Mouse (Mus musculus) forebrain, embryonic 14.5 days (tissue): ENCODE measurements around the gene Nudt7. TPM values are rescaled to one million over a fixed set of nuclear protein-coding genes. Genes with fewer than 3 reads are reported as not detected.

ENCODE experiments used
- ATAC-seq: fragments of 200-750 bp; cut with Nextera tagmentation; 2 replicates; pipeline ENCODE4 v1.8.0; 2017; ENCODE audit warnings: mild to moderate bottlenecking, moderate library complexity
- DNase-seq: peaks from one replicate; pipeline ENCODE4 v3.0.0-alpha.2; 2015; ENCODE audit warnings: low spot score
- H3K27ac ChIP-seq: fragments of 300-500 bp; sonication (generic); 2 replicates; pipeline ENCODE4 v1.5.1; 2014; ENCODE audit warnings: low read depth, mild to moderate bottlenecking, control low read depth, low read length, moderate library complexity
- H3K27me3 ChIP-seq: fragments of 300-500 bp; sonication (generic); replicated peaks from 2 replicates; pipeline ENCODE4 v1.6.1; 2014; ENCODE audit warnings: low read length, control low read depth, mixed read lengths; ENCODE audit not compliant: control insufficient read depth, insufficient read depth
- H3K36me3 ChIP-seq: fragments of 300-500 bp; sonication (generic); 2 replicates; pipeline ENCODE4 v1.6.1; 2014; ENCODE audit warnings: low read length, control low read depth; ENCODE audit not compliant: control insufficient read depth, insufficient read depth
- H3K4me1 ChIP-seq: fragments of 300-500 bp; sonication (generic); 2 replicates; pipeline ENCODE4 v1.6.1; 2014; ENCODE audit warnings: antibody characterized with exemption, low read length, control low read depth; ENCODE audit not compliant: control insufficient read depth, insufficient read depth
- H3K4me2 ChIP-seq: fragments of 300-500 bp; sonication (generic); 2 replicates; pipeline ENCODE4 v1.6.1; 2014; ENCODE audit warnings: mild to moderate bottlenecking, control low read depth, low read length
- H3K4me3 ChIP-seq: fragments of 300-500 bp; sonication (generic); 2 replicates; pipeline ENCODE4 v1.5.1; 2014; ENCODE audit warnings: low read depth, low read length, control low read depth
- H3K9ac ChIP-seq: fragments of 300-500 bp; sonication (generic); 2 replicates; pipeline ENCODE4 v1.6.1; 2014; ENCODE audit warnings: mild to moderate bottlenecking, low read length, control low read depth, moderate library complexity
- H3K9me3 ChIP-seq: fragments of 300-500 bp; sonication (generic); replicated peaks from 2 replicates; pipeline ENCODE4 v1.6.1; 2016; ENCODE audit warnings: low read length, control low read depth, mixed read lengths; ENCODE audit not compliant: control insufficient read depth
- WGBS: fragments of 180-500 bp; shearing (Covaris S2); extraction: QIAGEN DNeasy Blood & Tissue Kit; methylation state at CpG from one replicate; pipeline ENCODE4 v1.1.7; 2014; 5-methylcytosine and 5-hydroxymethylcytosine counted together
- polyA plus RNA-seq: library from polyadenylated mRNA; unstranded; fragments of >200 nt; fragmentation: Nextera tagmentation; extraction: Ambion mirVana; gene quantifications from 2 replicates; pipeline ENCODE4 v1.2.1, GENCODE M21; 2014

The Nudt7 gene
- polyA plus RNA-seq, 1 experiment from 2014 or later = 4.6 TPM

- 30% methylated on average over 14 of the region's 14 CpGs for WGBS
- peak; percentile 13; the same call in 1 of the 2 replicates for ATAC-seq
These were observed 277 bp upstream of the Nudt7 start for GRCm38 (mm10) chr8:114133050-114133509.

GRCm38 (mm10) chr8:114136750-114137149 lies 3.4 kb downstream of the Nudt7 start:
- DNase-seq (no peak), ATAC-seq (no peak)
- Histone ChIP-seq H3K27me3 (no peaks in the 10 kb centered on the region), H3K36me3 (no peaks in the 10 kb centered on the region), H3K4me2 (no peak overlapping the region), H3K4me3 (no peak overlapping the region), H3K4me1 (no peaks in the 10 kb centered on the region; the same call in 1 of the 2 replicates), H3K27ac (no peak overlapping the region), H3K9ac (no peak overlapping the region), H3K9me3 (no peaks in the 10 kb centered on the region)
- 97% methylated on average over 1 of the region's 1 CpGs for WGBS

More at GRCm38 (mm10) chr8:114133050-114133509, 277 bp upstream of the Nudt7 start:
- Histone ChIP-seq H3K27me3 (no peaks in the 10 kb centered on the region), H3K9me3 (no peaks in the 10 kb centered on the region), H3K36me3 (no peaks in the 10 kb centered on the region), H3K4me2 (peak overlapping the region; percentile 64), H3K9ac (no peak overlapping the region; the same call in 1 of the 2 replicates), H3K4me1 (no peaks in the 10 kb centered on the region; the same call in 1 of the 2 replicates), H3K4me3 (peak overlapping the region; percentile 38; the same call in 1 of the 2 replicates), H3K27ac (no peak overlapping the region)
- DNase-seq = no peak

DNA sequence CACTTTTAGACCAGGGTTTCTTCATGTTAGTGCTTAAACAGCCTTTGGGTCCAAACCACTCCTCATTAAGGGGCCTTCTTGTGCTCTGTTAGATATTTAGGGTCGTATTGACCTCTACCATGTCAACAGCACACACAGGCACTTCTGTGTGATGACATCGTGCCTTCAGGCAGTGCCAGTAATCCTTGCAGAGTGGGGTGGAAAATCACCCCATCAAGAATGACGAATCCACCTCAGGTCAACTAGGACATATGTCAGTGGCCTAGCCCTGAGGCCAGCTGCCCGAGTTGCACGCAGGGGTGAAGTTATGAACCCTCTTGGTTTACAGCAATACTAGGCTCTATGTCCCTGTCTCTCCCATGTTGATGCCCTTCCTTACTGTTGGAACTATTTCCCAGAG lies 3.8 kb downstream of the Nudt7 start:
- no peak for DNase-seq
- Histone ChIP-seq H3K9ac (no peak overlapping the region), H3K4me1 (no peaks in the 10 kb centered on the region; the same call in 1 of the 2 replicates), H3K27ac (no peak overlapping the region), H3K27me3 (no peaks in the 10 kb centered on the region), H3K4me3 (no peak overlapping the region), H3K9me3 (no peaks in the 10 kb centered on the region), H3K4me2 (no peak overlapping the region), H3K36me3 (no peaks in the 10 kb centered on the region)
- WGBS = 85% methylated on average over 5 of the region's 5 CpGs
- ATAC-seq = no peak

DNA sequence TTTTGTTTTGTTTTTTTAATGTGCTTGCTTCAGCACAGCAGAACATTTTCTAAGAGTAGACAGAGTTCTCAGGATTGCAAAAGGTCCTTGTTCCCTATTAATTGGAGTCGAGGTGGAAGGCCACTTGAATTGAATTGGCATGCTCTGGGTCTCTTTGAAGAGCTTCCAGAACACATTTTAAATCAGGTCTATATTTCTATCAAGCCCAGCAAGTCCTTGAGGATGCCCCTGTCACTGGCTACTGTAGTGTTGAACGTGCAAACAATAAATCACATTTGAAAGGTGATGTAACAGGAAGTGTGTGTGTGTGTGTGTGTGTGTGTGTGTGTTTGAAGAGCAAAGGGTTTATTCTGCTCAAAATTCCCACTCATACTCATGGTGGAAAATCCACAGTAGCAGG lies 7.1 kb downstream of the Nudt7 start:
- H3K27ac ChIP-seq = no peak overlapping the region
- DNase-seq (no peak), ATAC-seq (no peak)
- H3K9ac ChIP-seq = no peak overlapping the region
- H3K4me1 ChIP-seq = no peaks in the 10 kb centered on the region
- no peak overlapping the region for H3K4me3 ChIP-seq
- WGBS = 78% methylated on average over 2 of the region's 2 CpGs
- H3K4me2 ChIP-seq = no peak overlapping the region
- H3K9me3 ChIP-seq = no peaks in the 10 kb centered on the region
- no peaks in the 10 kb centered on the region for H3K27me3 ChIP-seq
- H3K36me3 ChIP-seq = no peaks in the 10 kb centered on the region

GRCm38 (mm10) chr8:114142199-114142598 lies 8.8 kb downstream of the Nudt7 start:
- Histone ChIP-seq H3K4me2 (no peak overlapping the region), H3K27me3 (no peaks in the 10 kb centered on the region), H3K36me3 (no peaks in the 10 kb centered on the region), H3K4me3 (no peak overlapping the region), H3K27ac (no peak overlapping the region), H3K4me1 (no peaks in the 10 kb centered on the region), H3K9ac (no peak overlapping the region), H3K9me3 (no peaks in the 10 kb centered on the region)
- DNase-seq (no peak), ATAC-seq (no peak)

DNA sequence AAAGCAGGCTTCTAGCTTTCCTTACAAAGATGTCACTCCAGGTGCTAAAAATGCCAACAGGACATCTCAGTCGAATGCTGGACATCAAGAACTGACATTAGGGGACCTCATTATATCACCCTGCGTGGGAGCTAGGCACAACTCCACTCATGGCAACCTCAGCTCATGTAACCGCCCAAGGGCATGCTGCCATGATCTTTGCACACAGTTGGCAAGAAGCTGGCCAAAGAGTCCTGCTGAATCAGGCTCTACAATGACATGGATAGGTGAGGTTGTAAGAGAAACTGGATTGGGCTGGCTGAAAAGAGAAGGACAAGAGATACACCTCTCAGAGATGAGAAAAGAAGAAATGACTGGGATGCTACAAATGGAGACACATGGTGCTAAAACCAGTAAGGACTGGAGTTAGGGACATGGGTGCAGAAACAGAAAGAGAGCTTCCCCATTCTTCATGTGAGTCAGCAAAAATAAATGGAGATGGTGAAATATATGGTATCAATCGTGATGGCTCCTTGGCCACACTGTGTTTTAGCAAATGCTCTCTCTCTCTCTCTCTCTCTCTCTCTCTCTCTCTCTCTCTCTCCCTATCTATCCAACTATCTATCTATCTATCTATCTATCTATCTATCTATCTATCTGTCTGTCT lies 10.4 kb downstream of the Nudt7 start:
- H3K9me3 ChIP-seq = no peaks in the 10 kb centered on the region
- DNase-seq = no peak
- H3K4me2 ChIP-seq = no peak overlapping the region
- H3K4me1 ChIP-seq = no peaks in the 10 kb centered on the region
- H3K4me3 ChIP-seq = no peak overlapping the region
- H3K36me3 ChIP-seq = no peaks in the 10 kb centered on the region
- ATAC-seq = no peak
- no peak overlapping the region for H3K27ac ChIP-seq
- WGBS = 82% methylated on average over 4 of the region's 4 CpGs
- no peak overlapping the region for H3K9ac ChIP-seq
- H3K27me3 ChIP-seq = no peaks in the 10 kb centered on the region

DNA sequence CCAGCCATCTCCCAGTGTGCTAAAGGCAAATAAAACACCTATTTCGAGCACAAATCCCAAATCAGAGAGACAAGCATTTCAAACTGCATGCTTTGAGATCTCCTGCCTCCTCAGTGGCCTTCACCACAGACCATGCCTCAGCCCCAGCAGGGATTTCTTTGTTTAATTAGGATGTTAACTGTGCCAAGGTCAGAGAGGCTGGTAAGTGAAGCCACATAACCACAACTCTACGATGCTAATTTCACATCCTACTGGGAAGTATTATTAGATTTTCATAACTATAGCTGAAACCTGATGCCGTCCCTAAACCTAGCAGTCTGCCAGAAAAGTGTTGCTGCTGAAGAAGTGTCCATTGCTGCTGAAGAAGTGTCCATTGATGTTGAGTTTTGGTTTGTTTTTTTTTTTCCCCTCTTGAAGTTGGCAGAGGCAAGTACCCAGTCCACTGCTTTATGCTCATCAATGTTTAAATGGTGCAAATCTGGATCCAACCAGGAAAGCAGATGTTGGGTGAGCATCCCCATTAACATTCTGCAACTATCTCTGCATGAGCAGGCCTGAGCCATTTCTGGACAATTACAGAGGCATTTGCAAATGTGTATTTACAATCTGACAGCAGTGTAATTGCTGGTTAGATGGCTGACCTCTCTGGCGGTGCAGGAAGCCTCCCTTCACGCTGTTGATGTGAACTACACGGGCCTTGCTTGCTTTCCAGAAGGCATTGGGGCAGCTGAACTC lies 20.1 kb downstream of the Nudt7 start:
- H3K4me3 ChIP-seq = no peak overlapping the region
- no peak overlapping the region for H3K27ac ChIP-seq
- DNase-seq (peak; percentile 14), ATAC-seq (no peak)
- H3K4me2 ChIP-seq = no peak overlapping the region
- H3K9ac ChIP-seq = no peak overlapping the region
- H3K27me3 ChIP-seq = no peaks in the 10 kb centered on the region
- H3K9me3 ChIP-seq = no peaks in the 10 kb centered on the region
- 81% methylated on average over 6 of the region's 6 CpGs for WGBS
- H3K36me3 ChIP-seq = no peaks in the 10 kb centered on the region
- no peaks in the 10 kb centered on the region for H3K4me1 ChIP-seq

DNA sequence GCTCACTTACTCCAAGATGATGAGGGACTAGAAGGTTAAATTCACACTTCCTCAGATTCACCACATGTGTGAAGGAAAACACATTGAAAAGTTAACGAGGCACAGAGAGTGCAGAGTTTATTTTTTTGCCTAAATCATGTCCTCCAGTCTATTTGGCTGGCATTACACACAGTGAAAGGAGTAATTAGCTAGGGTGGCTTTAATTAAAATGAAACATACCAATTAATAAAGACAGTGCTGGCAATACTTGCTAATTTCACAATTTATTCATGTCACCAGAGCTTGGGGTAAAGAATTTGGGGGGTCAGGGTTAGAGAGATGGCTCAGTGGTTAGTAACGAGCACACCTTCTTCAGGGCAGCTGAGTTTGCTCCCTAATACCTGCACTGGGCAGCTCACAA lies 25.2 kb downstream of the Nudt7 start:
- H3K4me3 ChIP-seq = no peak overlapping the region
- DNase-seq (peak; percentile 50), ATAC-seq (no peak)
- H3K27ac ChIP-seq = no peak overlapping the region
- H3K27me3 ChIP-seq = no peaks in the 10 kb centered on the region
- H3K36me3 ChIP-seq = no peaks in the 10 kb centered on the region
- no peaks in the 10 kb centered on the region for H3K4me1 ChIP-seq
- whole genome bisulfite sequencing = 30% methylated on average over 2 of the region's 2 CpGs
- no peak overlapping the region for H3K4me2 ChIP-seq
- no peak overlapping the region for H3K9ac ChIP-seq
- H3K9me3 ChIP-seq = no peaks in the 10 kb centered on the region

GRCm38 (mm10) chr8:114159666-114160065 lies 26.3 kb downstream of the Nudt7 start:
- ATAC-seq (no peak), DNase-seq (no peak)
- no peak overlapping the region for H3K4me3 ChIP-seq
- WGBS = 91% methylated on average over 3 of the region's 3 CpGs
- H3K9ac ChIP-seq = no peak overlapping the region
- no peak overlapping the region for H3K27ac ChIP-seq
- H3K27me3 ChIP-seq = no peaks in the 10 kb centered on the region
- H3K4me1 ChIP-seq = no peaks in the 10 kb centered on the region
- no peaks in the 10 kb centered on the region for H3K9me3 ChIP-seq
- H3K4me2 ChIP-seq = no peak overlapping the region
- H3K36me3 ChIP-seq = no peaks in the 10 kb centered on the region
